Mouse (Mus musculus) ES-E14 (cell line): ENCODE measurements at regions not wholly inside any gene's neighbourhood (a gene's known extent, or its start where the extent isn't known, plus 50 kb on each side); places are given as distances from the start of the nearest gene placed in this dataset.

Source experiments
- CHD2 ChIP-seq: IDR thresholded peaks from 2 replicates; pipeline ENCODE4 v1.6.1; 2014; ENCODE audit warnings: mild to moderate bottlenecking, low read depth, low read length, inconsistent platforms
- HCFC1 ChIP-seq: IDR thresholded peaks from 2 replicates; pipeline ENCODE4 v1.6.1; 2012; ENCODE audit warnings: low read length, inconsistent platforms, borderline replicate concordance; ENCODE audit not compliant: insufficient read depth
- MAFK ChIP-seq: IDR thresholded peaks from 2 replicates; pipeline ENCODE4 v1.6.1; 2014; ENCODE audit warnings: mild to moderate bottlenecking, low read depth, low read length, inconsistent platforms; ENCODE audit not compliant: insufficient read depth
- ZC3H11A ChIP-seq: IDR thresholded peaks from 2 replicates; pipeline ENCODE4 v1.6.1; 2012; ENCODE audit warnings: low read depth, mild to moderate bottlenecking, inconsistent platforms, low read length, borderline replicate concordance
- ZNF384 ChIP-seq: IDR thresholded peaks from 2 replicates; pipeline ENCODE4 v1.6.1; 2012; ENCODE audit warnings: low read depth, low read length, inconsistent platforms

- no peak for TF ChIP-seq CHD2
- TF ChIP-seq HCFC1: no peak
- TF ChIP-seq ZC3H11A: peak; percentile 28; the same call in 1 of the 2 replicates
- no peak for TF ChIP-seq ZNF384
- no peak for TF ChIP-seq MAFK
These were observed 155.4 kb upstream of the Cadm2 start for GRCm38 (mm10) chr16:67776091-67776490.
